ENCODE assay signal across 19 mouse cellular contexts in genomic region chr16:45963837-45964236, GRCm38 (mm10). TPM values are rescaled to one million over a fixed set of nuclear protein-coding genes. Genes with fewer than 3 reads are reported as not detected.
"Had no signal": no experiment of that assay in that cellular context is flagged by ENCODE, and none has a peak within 500 bp of the region (broad histone marks: within the 10 kb centered on the region; RNA-seq: fewer than 3 reads in every experiment).

No protein-coding gene starts in this region.

- H3K9ac ChIP-seq: lung, embryonic 15.5 days; midbrain, embryonic 13.5 days; midbrain, embryonic 15.5 days; neural tube, embryonic 12.5 days; stomach, embryonic 15.5 days had no signal

- DNase-seq: lung, adult 2 months; lung, postnatal 14 days; lung, postnatal 36 days; right cerebral cortex, postnatal 14 days; thymus, adult 2 months; thymus, postnatal 25 days; thymus, postnatal 4 days had no signal

- H3K36me3 ChIP-seq: lung, embryonic 15.5 days; midbrain, embryonic 15.5 days; neural tube, embryonic 12.5 days; stomach, embryonic 15.5 days had no signal

- H3K4me2 ChIP-seq: lung, embryonic 15.5 days; midbrain, embryonic 11.5 days; midbrain, embryonic 13.5 days; midbrain, embryonic 15.5 days; neural tube, embryonic 12.5 days; stomach, embryonic 15.5 days had no signal

- H3K27ac ChIP-seq: lung, embryonic 15.5 days; macrophage; midbrain, embryonic 13.5 days; midbrain, embryonic 15.5 days; neural tube, embryonic 12.5 days; stomach, embryonic 15.5 days; stomach, postnatal 0 days had no signal

- H3K4me1 ChIP-seq: megakaryocyte, embryonic 14.5 days; midbrain, embryonic 13.5 days; midbrain, embryonic 15.5 days; neural tube, embryonic 12.5 days had no signal

- H3K9me3 ChIP-seq: lung, embryonic 15.5 days; megakaryocyte, embryonic 14.5 days; midbrain, embryonic 13.5 days; midbrain, embryonic 15.5 days; neural tube, embryonic 12.5 days; stomach, embryonic 15.5 days had no signal

- ATAC-seq: lung, postnatal 0 days; midbrain, embryonic 13.5 days; midbrain, embryonic 15.5 days had no signal

- H3K27me3 ChIP-seq: lung, embryonic 15.5 days; midbrain, embryonic 13.5 days; midbrain, embryonic 15.5 days; neural tube, embryonic 12.5 days; stomach, embryonic 15.5 days had no signal

- H3K4me3 ChIP-seq: lung, embryonic 15.5 days; megakaryocyte, embryonic 14.5 days; midbrain, embryonic 13.5 days; midbrain, embryonic 15.5 days; neural tube, embryonic 12.5 days; stomach, embryonic 15.5 days had no signal

RNA-seq across cellular contexts. Expression of gene Phldb2, which starts 10.4 kb away (rescaled TPM):
- total RNA-seq: monocyte, adult 5-6 weeks; neutrophil, adult 5-6 weeks had no signal
